Mouse (Mus musculus) MEL (cell line): ENCODE measurements around the gene Emilin3. TPM values are rescaled to one million over a fixed set of nuclear protein-coding genes. Genes with fewer than 3 reads are reported as not detected.

ENCODE experiments used
- DNase-seq: peaks from one replicate; pipeline ENCODE4 v3.0.0; 2011; ENCODE audit warnings: low read depth, low spot score
- H3K27ac ChIP-seq: 2 replicates; pipeline ENCODE4 v1.5.1; 2012; ENCODE audit warnings: low read depth, mild to moderate bottlenecking, control low read depth, low read length, moderate library complexity; ENCODE audit not compliant: control insufficient read depth
- H3K27me3 ChIP-seq, 2 experiments: fragments of 150-350 bp in 1 of 2; sonication (generic) in 1 of 2; 2 replicates each; pipeline ENCODE4 v1.6.1; 2012; ENCODE audit warnings: low read length in 2 of 2, mild to moderate bottlenecking in 2 of 2, improper control_type of control experiment in 1 of 2, moderate library complexity in 1 of 2; ENCODE audit not compliant: insufficient read depth in 2 of 2, control insufficient read depth in 1 of 2
- H3K36me3 ChIP-seq, 2 experiments: 2 replicates each; pipeline ENCODE4 v1.6.1; 2012 to 2014; ENCODE audit warnings: low read length in 2 of 2, improper control_type of control experiment in 1 of 2, inconsistent platforms in 1 of 2, mild to moderate bottlenecking in 1 of 2; ENCODE audit not compliant: insufficient read depth in 2 of 2, control insufficient read depth in 1 of 2
- H3K4me1 ChIP-seq, 2 experiments: fragments of 150-350 bp in 1 of 2; sonication (generic) in 1 of 2; 2 replicates each; pipeline ENCODE4 v1.6.1; 2012; ENCODE audit warnings: low read length in 2 of 2, improper control_type of control experiment in 1 of 2, mild to moderate bottlenecking in 1 of 2; ENCODE audit not compliant: insufficient read depth in 2 of 2, control insufficient read depth in 1 of 2
- H3K4me3 ChIP-seq, 2 experiments: fragments of 150-350 bp in 1 of 2; sonication (generic) in 1 of 2; 2 replicates each; pipeline ENCODE4 v1.5.1; 2012; ENCODE audit warnings: low read depth in 2 of 2, low read length in 2 of 2, mild to moderate bottlenecking in 2 of 2, moderate library complexity in 2 of 2, control low read depth in 1 of 2, improper control_type of control experiment in 1 of 2; ENCODE audit not compliant: control insufficient read depth in 1 of 2, insufficient read depth in 1 of 2
- H3K79me2 ChIP-seq: 2 replicates; pipeline ENCODE4 v1.6.1; 2012; ENCODE audit warnings: mild to moderate bottlenecking, low read length, moderate library complexity; ENCODE audit not compliant: control insufficient read depth, poor library complexity, insufficient read depth
- H3K9ac ChIP-seq: 2 replicates; pipeline ENCODE4 v1.6.1; 2012; ENCODE audit warnings: low read depth, mild to moderate bottlenecking, control low read depth, low read length, moderate library complexity; ENCODE audit not compliant: control insufficient read depth, poor library complexity, severe bottlenecking
- H3K9me3 ChIP-seq: fragments of 150-350 bp; sonication (generic); replicated peaks from 2 replicates; pipeline ENCODE4 v1.6.1; 2012; ENCODE audit warnings: mild to moderate bottlenecking, low read length, improper control_type of control experiment, moderate library complexity; ENCODE audit not compliant: insufficient read depth
- CHD1 ChIP-seq: IDR thresholded peaks from 2 replicates; pipeline ENCODE4 v1.6.1; 2012; ENCODE audit warnings: low read depth, mild to moderate bottlenecking, inconsistent platforms, low read length, improper control_type of control experiment
- CHD2 ChIP-seq: IDR thresholded peaks from 2 replicates; pipeline ENCODE4 v1.6.1; 2011; ENCODE audit warnings: low read length, improper control_type of control experiment
- CTCF ChIP-seq, 3 experiments: IDR thresholded peaks in 2 of 3; conservative IDR thresholded peaks in 1 of 3; 2 replicates each; pipeline ENCODE4 v1.5.1; 2011 to 2012; ENCODE audit warnings: low read length in 3 of 3, low read depth in 2 of 3, mild to moderate bottlenecking in 2 of 3, improper control_type of control experiment in 1 of 3, inconsistent platforms in 1 of 3, mixed read lengths in 1 of 3, moderate library complexity in 1 of 3; ENCODE audit not compliant: control insufficient read depth in 1 of 3, insufficient read depth in 1 of 3, poor library complexity in 1 of 3, severe bottlenecking in 1 of 3
- E2F4 ChIP-seq: IDR thresholded peaks from 2 replicates; pipeline ENCODE4 v1.6.1; 2011; ENCODE audit warnings: low read depth, low read length, improper control_type of control experiment, borderline replicate concordance
- GABPA ChIP-seq: IDR thresholded peaks from 2 replicates; pipeline ENCODE4 v1.6.1; 2012; ENCODE audit warnings: low read depth, mild to moderate bottlenecking, inconsistent platforms, low read length, improper control_type of control experiment, moderate library complexity
- GATA1 ChIP-seq: IDR thresholded peaks from 2 replicates; pipeline ENCODE4 v1.6.1; 2011; ENCODE audit warnings: low read depth, low read length, improper control_type of control experiment
- MAFK ChIP-seq: IDR thresholded peaks from 2 replicates; pipeline ENCODE4 v1.6.1; 2011; ENCODE audit warnings: low read depth, mild to moderate bottlenecking, low read length, improper control_type of control experiment, borderline replicate concordance
- MAZ ChIP-seq: IDR thresholded peaks from 2 replicates; pipeline ENCODE4 v1.6.1; 2012; ENCODE audit warnings: low read depth, mild to moderate bottlenecking, inconsistent platforms, low read length, improper control_type of control experiment
- MEF2A ChIP-seq: IDR thresholded peaks from 2 replicates; pipeline ENCODE4 v1.6.1; 2014; ENCODE audit warnings: low read depth, mild to moderate bottlenecking, inconsistent platforms, low read length, improper control_type of control experiment; ENCODE audit not compliant: poor library complexity, insufficient replicate concordance, severe bottlenecking; ENCODE audit errors: extremely low read depth
- MYC ChIP-seq: IDR thresholded peaks from 2 replicates; pipeline ENCODE4 v1.6.1; 2011; ENCODE audit warnings: low read depth, mild to moderate bottlenecking, low read length, improper control_type of control experiment, moderate library complexity
- NELFE ChIP-seq: IDR thresholded peaks from 2 replicates; pipeline ENCODE4 v1.6.1; 2011; ENCODE audit warnings: low read depth, low read length, improper control_type of control experiment
- RAD21 ChIP-seq: IDR thresholded peaks from 2 replicates; pipeline ENCODE4 v1.6.1; 2011; ENCODE audit warnings: mild to moderate bottlenecking, low read depth, low read length, improper control_type of control experiment
- SIN3A ChIP-seq: IDR thresholded peaks from 2 replicates; pipeline ENCODE4 v1.6.1; 2012; ENCODE audit warnings: low read length, improper control_type of control experiment, inconsistent platforms
- TCF12 ChIP-seq: IDR thresholded peaks from 2 replicates; pipeline ENCODE4 v1.6.1; 2014; ENCODE audit warnings: low read depth, mild to moderate bottlenecking, inconsistent platforms, low read length, improper control_type of control experiment, moderate library complexity
- USF1 ChIP-seq: IDR thresholded peaks from 2 replicates; pipeline ENCODE4 v1.6.1; 2014; ENCODE audit warnings: low read depth, mild to moderate bottlenecking, inconsistent platforms, low read length, improper control_type of control experiment, moderate library complexity
- ZC3H11A ChIP-seq: IDR thresholded peaks from 2 replicates; pipeline ENCODE4 v1.6.1; 2012; ENCODE audit warnings: low read depth, mild to moderate bottlenecking, inconsistent platforms, low read length, improper control_type of control experiment
- polyA plus RNA-seq, 2 experiments: library from polyadenylated mRNA; stranded (reverse) in 1 of 2; unstranded in 1 of 2; fragments of >175 nt in 1 of 2; fragments of >200 nt in 1 of 2; gene quantifications; 2 replicates each; pipeline versions ENCODE4 v1.2.1 to v1.2.4; 2012; ENCODE audit warnings: low replicate concordance in 2 of 2, low read depth in 1 of 2; ENCODE audit not compliant: insufficient read length in 2 of 2, insufficient read depth in 1 of 2, missing spikeins in 1 of 2
- total RNA-seq: library from RNA; depleted of rRNA; stranded (reverse); fragments of 300-350 nt; gene quantifications from 2 replicates; pipeline ENCODE4 v1.2.3, GENCODE M21; 2012

Gene Emilin3
- total and polyA plus RNA-seq, 3 experiments: not detected

- Histone ChIP-seq H3K36me3 (no peaks in the 10 kb centered on the region), H3K27me3 (no peaks in the 10 kb centered on the region), H3K9me3 (no peaks in the 10 kb centered on the region), H3K4me1 (no peaks in the 10 kb centered on the region; a peak in 1 of 4 replicates), H3K4me3 (no peak overlapping the region), H3K9ac (no peak overlapping the region), H3K27ac (no peak overlapping the region), H3K79me2 (no peaks in the 10 kb centered on the region)
- no peak for DNase-seq
- no peak for TF ChIP-seq USF1
- no peak for TF ChIP-seq MYC
Measured at GRCm38 (mm10) chr2:160891697-160892096, 20.4 kb downstream of the Emilin3 start.

- Histone ChIP-seq H3K9me3 (no peaks in the 10 kb centered on the region), H3K4me3 (no peak overlapping the region), H3K9ac (no peak overlapping the region), H3K4me1 (no peaks in the 10 kb centered on the region; a peak in 1 of 4 replicates), H3K36me3 (no peaks in the 10 kb centered on the region), H3K27ac (no peak overlapping the region), H3K79me2 (no peaks in the 10 kb centered on the region), H3K27me3 (no peaks in the 10 kb centered on the region)
- no peak for DNase-seq
- TF ChIP-seq CHD2: no peak
- TF ChIP-seq E2F4: no peak
- no peak for TF ChIP-seq CHD1
- no peak for TF ChIP-seq MAZ
- no peak for TF ChIP-seq RAD21
- TF ChIP-seq USF1: no peak
- TF ChIP-seq SIN3A: no peak
Measured at GRCm38 (mm10) chr2:160891045-160891444, 21.1 kb downstream of the Emilin3 start.

DNA sequence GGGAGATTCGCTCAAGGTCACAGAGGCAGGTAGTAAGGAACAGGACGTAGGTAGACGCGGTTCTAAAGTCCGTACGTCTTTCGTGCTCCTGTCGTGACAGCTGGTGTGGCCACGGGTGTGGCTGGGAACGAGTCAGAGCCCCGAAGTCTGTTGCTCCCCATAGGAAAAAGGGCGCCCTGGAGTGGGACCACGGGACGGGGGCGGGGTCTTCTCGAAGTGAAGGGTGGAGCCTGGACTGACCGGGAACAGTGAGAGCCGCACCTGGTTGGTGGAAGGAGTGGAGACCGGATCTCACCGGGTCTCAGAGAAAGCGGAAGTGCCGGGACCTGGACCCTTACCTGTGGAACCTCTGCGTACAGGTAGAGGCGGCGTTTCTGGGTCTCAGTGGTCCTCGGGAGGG is 24.3 kb downstream of the Emilin3 start:
- Histone ChIP-seq H3K79me2 (no peaks in the 10 kb centered on the region), H3K4me1 (no peaks in the 10 kb centered on the region; a peak in 1 of 4 replicates), H3K36me3 (no peaks in the 10 kb centered on the region), H3K9me3 (no peaks in the 10 kb centered on the region), H3K4me3 (peak overlapping the region; percentile 17 to 41; a peak in 3 of 4 replicates), H3K9ac (peak overlapping the region; percentile 1; the same call in 1 of the 2 replicates), H3K27ac (no peak overlapping the region), H3K27me3 (no peaks in the 10 kb centered on the region)
- DNase-seq: no peak
- TF ChIP-seq RAD21 (no peak), GATA1 (no peak), CTCF (IDR thresholded peaks at IDR 0.05 in 2 of 3, conservative IDR thresholded peaks at IDR 0.05 in 1 of 3; ENCODE audit: control insufficient read depth in 1 of 3, insufficient read depth in 1 of 3, low read depth in 2 of 3, low read length in 3 of 3, poor library complexity in 1 of 3, severe bottlenecking in 1 of 3) (no peak), ZC3H11A (no peak), GABPA (no peak), MEF2A (no peak), NELFE (no peak), TCF12 (no peak), E2F4 (no peak), MAFK (no peak)
